Mouse (Mus musculus) embryonic facial prominence, embryonic 10.5 days (tissue): Measurements from ENCODE around the gene Ube2c. TPM values are rescaled to one million over a fixed set of nuclear protein-coding genes. Genes with fewer than 3 reads are reported as not detected.

Experiments
- DNase-seq: peaks from one replicate; pipeline ENCODE4 v3.0.0-alpha.2; 2017; ENCODE audit warnings: low spot score
- H3K27ac ChIP-seq: fragments of 300-500 bp; sonication (generic); replicated peaks from 2 replicates; pipeline ENCODE4 v1.5.1; 2016; ENCODE audit warnings: mild to moderate bottlenecking
- H3K27me3 ChIP-seq: fragments of 300-500 bp; sonication (generic); replicated peaks from 2 replicates; pipeline ENCODE4 v1.6.1; 2016; ENCODE audit warnings: low read depth, mild to moderate bottlenecking; ENCODE audit not compliant: poor library complexity, severe bottlenecking
- H3K36me3 ChIP-seq: fragments of 300-500 bp; sonication (generic); replicated peaks from 2 replicates; pipeline ENCODE4 v1.6.1; 2016; ENCODE audit warnings: mild to moderate bottlenecking, moderate library complexity
- H3K4me1 ChIP-seq: fragments of 300-500 bp; sonication (generic); 2 replicates; pipeline ENCODE4 v1.6.1; 2016
- H3K4me3 ChIP-seq: fragments of 300-500 bp; sonication (generic); 2 replicates; pipeline ENCODE4 v1.5.1; 2016; ENCODE audit warnings: mild to moderate bottlenecking, moderate library complexity
- H3K9me3 ChIP-seq: fragments of 300-500 bp; sonication (generic); 2 replicates; pipeline ENCODE4 v1.6.1; 2016; ENCODE audit warnings: mild to moderate bottlenecking
- WGBS: fragments of 180-500 bp; shearing (Covaris S2); methylation state at CpG from one replicate; pipeline ENCODE4 v1.1.7; 2016; 5-methylcytosine and 5-hydroxymethylcytosine counted together
- polyA plus RNA-seq: library from polyadenylated mRNA; unstranded; fragments of >200 nt; fragmentation: Nextera tagmentation; extraction: Ambion mirVana; gene quantifications from 2 replicates; pipeline ENCODE4 v1.2.1, GENCODE M21; 2016

Ube2c gene
- polyA plus RNA-seq, 1 experiment from 2014 or later, result 571 TPM

GRCm38 (mm10) chr2:164748191-164748590, 21.5 kb upstream of the Ube2c start:
- no peak for DNase-seq
- Histone ChIP-seq H3K9me3 (no peaks in the 10 kb centered on the region), H3K4me3 (no peak overlapping the region), H3K27ac (no peak overlapping the region), H3K27me3 (no peaks in the 10 kb centered on the region), H3K36me3 (peaks cover 60% of the 10 kb centered on the region), H3K4me1 (peaks cover 20% of the 10 kb centered on the region)
- 88% methylated on average over 4 of the region's 4 CpGs for WGBS

- no peak for DNase-seq
- H3K27me3 ChIP-seq, result no peaks in the 10 kb centered on the region
- peaks cover 20% of the 10 kb centered on the region for H3K4me1 ChIP-seq
- no peaks in the 10 kb centered on the region for H3K9me3 ChIP-seq
- H3K4me3 ChIP-seq, result no peak overlapping the region
- 90% methylated on average over 6 of the region's 6 CpGs for WGBS
- no peak overlapping the region for H3K27ac ChIP-seq
- peaks cover 68% of the 10 kb centered on the region for H3K36me3 ChIP-seq
Measured at GRCm38 (mm10) chr2:164748991-164749390, 20.7 kb upstream of the Ube2c start.

GRCm38 (mm10) chr2:164752454-164752853, 17.2 kb upstream of the Ube2c start:
- peaks cover 100% of the 10 kb centered on the region for H3K36me3 ChIP-seq
- no peak for DNase-seq
- 89% methylated on average over 2 of the region's 2 CpGs for WGBS
- H3K4me3 ChIP-seq, result no peak overlapping the region
- H3K27me3 ChIP-seq, result no peaks in the 10 kb centered on the region
- H3K4me1 ChIP-seq, result 0 out of 2 replicates have a peak, but pooled peaks cover 2% of the 10 kb centered on the region
- H3K27ac ChIP-seq, result no peak overlapping the region
- H3K9me3 ChIP-seq, result no peaks in the 10 kb centered on the region

- H3K27ac ChIP-seq, result no peak overlapping the region
- WGBS, result 90% methylated on average over 11 of the region's 11 CpGs
- no peaks in the 10 kb centered on the region for H3K4me1 ChIP-seq
- peaks cover 100% of the 10 kb centered on the region for H3K36me3 ChIP-seq
- no peaks in the 10 kb centered on the region for H3K9me3 ChIP-seq
- no peak overlapping the region for H3K4me3 ChIP-seq
- no peak for DNase-seq
- no peaks in the 10 kb centered on the region for H3K27me3 ChIP-seq
Measured at GRCm38 (mm10) chr2:164754105-164754504, 15.6 kb upstream of the Ube2c start.

- WGBS, result 90% methylated on average over 2 of the region's 2 CpGs
- DNase-seq, result no peak
- no peak overlapping the region for H3K4me3 ChIP-seq
- no peaks in the 10 kb centered on the region for H3K9me3 ChIP-seq
- peaks cover 100% of the 10 kb centered on the region for H3K36me3 ChIP-seq
- no peak overlapping the region for H3K27ac ChIP-seq
- H3K4me1 ChIP-seq, result no peaks in the 10 kb centered on the region
- no peaks in the 10 kb centered on the region for H3K27me3 ChIP-seq
Measured at GRCm38 (mm10) chr2:164754800-164755199, 14.9 kb upstream of the Ube2c start.

- DNase-seq, result no peak
- Histone ChIP-seq H3K9me3 (no peaks in the 10 kb centered on the region), H3K4me1 (no peaks in the 10 kb centered on the region), H3K27me3 (no peaks in the 10 kb centered on the region), H3K27ac (no peak overlapping the region), H3K36me3 (peaks cover 100% of the 10 kb centered on the region), H3K4me3 (no peak overlapping the region)
- 95% methylated on average over 11 of the region's 11 CpGs for WGBS
Measured at GRCm38 (mm10) chr2:164757841-164758240, 11.9 kb upstream of the Ube2c start.

GRCm38 (mm10) chr2:164758692-164759091, 11.0 kb upstream of the Ube2c start:
- no peak overlapping the region for H3K4me3 ChIP-seq
- no peaks in the 10 kb centered on the region for H3K27me3 ChIP-seq
- H3K9me3 ChIP-seq, result no peaks in the 10 kb centered on the region
- H3K36me3 ChIP-seq, result peaks cover 100% of the 10 kb centered on the region
- H3K4me1 ChIP-seq, result no peaks in the 10 kb centered on the region
- no peak overlapping the region for H3K27ac ChIP-seq
- 54% methylated on average over 1 of the region's 1 CpGs for WGBS
- no peak for DNase-seq

- H3K27ac ChIP-seq, result no peak overlapping the region
- no peak for DNase-seq
- peaks cover 94% of the 10 kb centered on the region for H3K36me3 ChIP-seq
- H3K4me3 ChIP-seq, result no peak overlapping the region
- no peaks in the 10 kb centered on the region for H3K27me3 ChIP-seq
- H3K9me3 ChIP-seq, result no peaks in the 10 kb centered on the region
- WGBS, result 86% methylated on average over 4 of the region's 4 CpGs
- no peaks in the 10 kb centered on the region for H3K4me1 ChIP-seq
Measured at GRCm38 (mm10) chr2:164760059-164760833, 9.5 kb upstream of the Ube2c start.

- no peaks in the 10 kb centered on the region for H3K27me3 ChIP-seq
- H3K9me3 ChIP-seq, result no peaks in the 10 kb centered on the region
- no peak for DNase-seq
- no peak overlapping the region for H3K27ac ChIP-seq
- no peak overlapping the region for H3K4me3 ChIP-seq
- peaks cover 94% of the 10 kb centered on the region for H3K36me3 ChIP-seq
- H3K4me1 ChIP-seq, result no peaks in the 10 kb centered on the region
- 84% methylated on average over 2 of the region's 2 CpGs for WGBS
Measured at GRCm38 (mm10) chr2:164761502-164761901, 8.2 kb upstream of the Ube2c start.

GRCm38 (mm10) chr2:164761971-164762370, 7.7 kb upstream of the Ube2c start:
- no peak overlapping the region for H3K27ac ChIP-seq
- no peaks in the 10 kb centered on the region for H3K27me3 ChIP-seq
- H3K4me1 ChIP-seq, result no peaks in the 10 kb centered on the region
- WGBS, result 96% methylated on average over 4 of the region's 4 CpGs
- H3K36me3 ChIP-seq, result peaks cover 94% of the 10 kb centered on the region
- H3K4me3 ChIP-seq, result no peak overlapping the region
- no peaks in the 10 kb centered on the region for H3K9me3 ChIP-seq
- no peak for DNase-seq

GRCm38 (mm10) chr2:164762593-164762992, 7.1 kb upstream of the Ube2c start:
- Histone ChIP-seq H3K4me1 (no peaks in the 10 kb centered on the region), H3K36me3 (peaks cover 94% of the 10 kb centered on the region), H3K9me3 (no peaks in the 10 kb centered on the region), H3K27ac (no peak overlapping the region), H3K4me3 (no peak overlapping the region), H3K27me3 (no peaks in the 10 kb centered on the region)
- no peak for DNase-seq
- WGBS, result 89% methylated on average over 7 of the region's 7 CpGs

GRCm38 (mm10) chr2:164765841-164766240, 3.9 kb upstream of the Ube2c start:
- no peak overlapping the region for H3K27ac ChIP-seq
- peaks cover 7% of the 10 kb centered on the region for H3K4me1 ChIP-seq
- H3K9me3 ChIP-seq, result no peaks in the 10 kb centered on the region
- no peak for DNase-seq
- WGBS, result 84% methylated on average over 3 of the region's 3 CpGs
- peaks cover 75% of the 10 kb centered on the region for H3K36me3 ChIP-seq
- no peak overlapping the region for H3K4me3 ChIP-seq
- no peaks in the 10 kb centered on the region for H3K27me3 ChIP-seq

- Histone ChIP-seq H3K36me3 (peaks cover 75% of the 10 kb centered on the region), H3K27ac (no peak overlapping the region)
Measured at GRCm38 (mm10) chr2:164767812-164768540, 1.7 kb upstream of the Ube2c start.

More at GRCm38 (mm10) chr2:164767812-164768540, 1.7 kb upstream of the Ube2c start:
- Histone ChIP-seq H3K4me3 (no peak overlapping the region), H3K9me3 (no peaks in the 10 kb centered on the region), H3K27me3 (no peaks in the 10 kb centered on the region), H3K4me1 (peaks cover 26% of the 10 kb centered on the region)
- DNase-seq, result no peak
- 95% methylated on average over 15 of the region's 15 CpGs for WGBS
